Mouse (Mus musculus) hindbrain, embryonic 13.5 days (tissue): Measurements from ENCODE around the gene Trpm8. TPM values are rescaled to one million over a fixed set of nuclear protein-coding genes. Genes with fewer than 3 reads are reported as not detected.

Source experiments
- ATAC-seq: fragments of 200-750 bp; cut with Nextera tagmentation; 2 replicates; pipeline ENCODE4 v1.8.0; 2017; ENCODE audit warnings: moderate TSS enrichment; ENCODE audit not compliant: low FRiP score
- H3K27ac ChIP-seq: fragments of 300-500 bp; sonication (generic); 2 replicates; pipeline ENCODE4 v1.5.1; 2015; ENCODE audit warnings: inconsistent platforms, mild to moderate bottlenecking, moderate library complexity
- H3K27me3 ChIP-seq: fragments of 300-500 bp; sonication (generic); 2 replicates; pipeline ENCODE4 v1.6.1; 2015; ENCODE audit warnings: mild to moderate bottlenecking, inconsistent platforms
- H3K36me3 ChIP-seq: fragments of 300-500 bp; sonication (generic); 2 replicates; pipeline ENCODE4 v1.6.1; 2015; ENCODE audit warnings: mild to moderate bottlenecking, inconsistent platforms
- H3K4me1 ChIP-seq: fragments of 300-500 bp; sonication (generic); replicated peaks from 2 replicates; pipeline ENCODE4 v1.6.1; 2015; ENCODE audit warnings: inconsistent platforms
- H3K4me2 ChIP-seq: fragments of 300-500 bp; sonication (generic); 2 replicates; pipeline ENCODE4 v1.6.1; 2015; ENCODE audit warnings: inconsistent platforms, mild to moderate bottlenecking, moderate library complexity
- H3K4me3 ChIP-seq: fragments of 300-500 bp; sonication (generic); 2 replicates; pipeline ENCODE4 v1.5.1; 2015; ENCODE audit warnings: mild to moderate bottlenecking, inconsistent platforms
- H3K9ac ChIP-seq: fragments of 300-500 bp; sonication (generic); 2 replicates; pipeline ENCODE4 v1.6.1; 2015; ENCODE audit warnings: mild to moderate bottlenecking, inconsistent platforms
- H3K9me3 ChIP-seq: fragments of 300-500 bp; sonication (generic); 2 replicates; pipeline ENCODE4 v1.6.1; 2016; ENCODE audit warnings: inconsistent platforms
- WGBS: fragments of 180-500 bp; shearing (Covaris S2); methylation state at CpG from one replicate; pipeline ENCODE4 v1.1.7; 2015; 5-methylcytosine and 5-hydroxymethylcytosine counted together
- polyA plus RNA-seq: library from polyadenylated mRNA; unstranded; fragments of >200 nt; fragmentation: Nextera tagmentation; extraction: Ambion mirVana; gene quantifications from 2 replicates; pipeline ENCODE4 v1.2.1, GENCODE M21; 2015

Gene Trpm8
- polyA plus RNA-seq, 1 experiment from 2014 or later = 0.04 TPM

GRCm38 (mm10) chr1:88260604-88261377 is 16.7 kb upstream of the Trpm8 start:
- WGBS = 84% methylated on average over 10 of the region's 10 CpGs
- Histone ChIP-seq H3K4me2 (no peak overlapping the region), H3K4me1 (peaks cover 22% of the 10 kb centered on the region), H3K27me3 (no peaks in the 10 kb centered on the region), H3K9me3 (peaks cover 25% of the 10 kb centered on the region), H3K36me3 (peaks cover 66% of the 10 kb centered on the region), H3K9ac (no peak overlapping the region), H3K4me3 (no peak overlapping the region), H3K27ac (no peak overlapping the region)
- ATAC-seq = no peak

- Histone ChIP-seq H3K4me3 (no peak overlapping the region), H3K36me3 (peaks cover 75% of the 10 kb centered on the region)
- 88% methylated on average over 7 of the region's 7 CpGs for WGBS
Measured at GRCm38 (mm10) chr1:88261706-88262105, 15.8 kb upstream of the Trpm8 start.

GRCm38 (mm10) chr1:88262255-88262654 is 15.2 kb upstream of the Trpm8 start:
- H3K4me2 ChIP-seq = no peak overlapping the region
- H3K9ac ChIP-seq = no peak overlapping the region
- ATAC-seq = no peak
- 83% methylated on average over 4 of the region's 4 CpGs for WGBS
- peaks cover 12% of the 10 kb centered on the region for H3K9me3 ChIP-seq
- peaks cover 81% of the 10 kb centered on the region for H3K36me3 ChIP-seq
- no peak overlapping the region for H3K27ac ChIP-seq
- H3K4me3 ChIP-seq = no peak overlapping the region
- H3K27me3 ChIP-seq = no peaks in the 10 kb centered on the region
- peaks cover 22% of the 10 kb centered on the region for H3K4me1 ChIP-seq

More at GRCm38 (mm10) chr1:88261706-88262105, 15.8 kb upstream of the Trpm8 start:
- H3K27ac ChIP-seq = no peak overlapping the region
- no peak for ATAC-seq
- peaks cover 16% of the 10 kb centered on the region for H3K9me3 ChIP-seq
- H3K4me1 ChIP-seq = peaks cover 22% of the 10 kb centered on the region
- no peak overlapping the region for H3K4me2 ChIP-seq
- no peaks in the 10 kb centered on the region for H3K27me3 ChIP-seq
- no peak overlapping the region for H3K9ac ChIP-seq

DNA sequence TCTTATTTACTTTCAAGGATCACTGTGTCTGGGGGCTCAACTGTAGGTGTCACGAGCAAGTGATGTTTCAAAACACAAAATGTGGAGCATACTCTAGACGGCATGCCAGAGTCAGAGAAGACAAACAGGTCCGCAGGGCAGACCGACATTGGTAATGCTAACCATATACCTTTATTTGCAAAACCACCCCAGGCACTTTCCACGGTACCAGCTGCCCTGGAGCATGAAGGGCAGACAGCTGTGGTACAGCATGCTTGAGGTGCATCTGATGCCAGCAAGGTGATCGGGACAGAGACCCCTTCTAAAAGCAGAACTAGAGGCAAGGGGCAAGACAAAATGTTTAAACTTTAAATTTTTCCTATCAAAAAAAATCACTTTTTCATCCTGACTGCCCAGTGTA is 14.5 kb upstream of the Trpm8 start:
- peaks cover 22% of the 10 kb centered on the region for H3K4me1 ChIP-seq
- no peak overlapping the region for H3K27ac ChIP-seq
- ATAC-seq = no peak
- 79% methylated on average over 6 of the region's 6 CpGs for WGBS
- H3K9me3 ChIP-seq = peaks cover 5% of the 10 kb centered on the region
- H3K4me3 ChIP-seq = no peak overlapping the region
- peaks cover 88% of the 10 kb centered on the region for H3K36me3 ChIP-seq
- H3K9ac ChIP-seq = no peak overlapping the region
- no peak overlapping the region for H3K4me2 ChIP-seq
- no peaks in the 10 kb centered on the region for H3K27me3 ChIP-seq

GRCm38 (mm10) chr1:88263778-88264177 is 13.7 kb upstream of the Trpm8 start:
- Histone ChIP-seq H3K4me2 (no peak overlapping the region), H3K4me3 (no peak overlapping the region), H3K9me3 (no peaks in the 10 kb centered on the region), H3K4me1 (peaks cover 18% of the 10 kb centered on the region), H3K27me3 (no peaks in the 10 kb centered on the region), H3K36me3 (peaks cover 96% of the 10 kb centered on the region), H3K27ac (no peak overlapping the region), H3K9ac (no peak overlapping the region)
- whole genome bisulfite sequencing = 92% methylated on average over 5 of the region's 5 CpGs
- ATAC-seq = no peak

GRCm38 (mm10) chr1:88264237-88264868 is 13.1 kb upstream of the Trpm8 start:
- Histone ChIP-seq H3K4me1 (peaks cover 15% of the 10 kb centered on the region), H3K27ac (no peak overlapping the region), H3K4me3 (no peak overlapping the region), H3K27me3 (no peaks in the 10 kb centered on the region), H3K9me3 (no peaks in the 10 kb centered on the region), H3K9ac (no peak overlapping the region), H3K4me2 (no peak overlapping the region), H3K36me3 (peaks cover 100% of the 10 kb centered on the region)
- 92% methylated on average over 7 of the region's 7 CpGs for WGBS
- ATAC-seq = no peak

- peaks cover 10% of the 10 kb centered on the region for H3K4me1 ChIP-seq
- H3K9me3 ChIP-seq = no peaks in the 10 kb centered on the region
- H3K4me3 ChIP-seq = no peak overlapping the region
- no peak for ATAC-seq
- WGBS = 78% methylated on average over 4 of the region's 4 CpGs
- H3K27me3 ChIP-seq = no peaks in the 10 kb centered on the region
- H3K9ac ChIP-seq = no peak overlapping the region
- H3K27ac ChIP-seq = no peak overlapping the region
- peaks cover 100% of the 10 kb centered on the region for H3K36me3 ChIP-seq
- H3K4me2 ChIP-seq = no peak overlapping the region
Measured at GRCm38 (mm10) chr1:88264869-88265240, 12.6 kb upstream of the Trpm8 start.

GRCm38 (mm10) chr1:88266123-88266522 is 11.3 kb upstream of the Trpm8 start:
- Histone ChIP-seq H3K9ac (no peak overlapping the region), H3K4me3 (no peak overlapping the region), H3K27ac (no peak overlapping the region), H3K4me1 (peaks cover 5% of the 10 kb centered on the region), H3K27me3 (no peaks in the 10 kb centered on the region), H3K36me3 (peaks cover 90% of the 10 kb centered on the region), H3K9me3 (no peaks in the 10 kb centered on the region), H3K4me2 (no peak overlapping the region)
- WGBS = 91% methylated on average over 13 of the region's 13 CpGs
- no peak for ATAC-seq

DNA sequence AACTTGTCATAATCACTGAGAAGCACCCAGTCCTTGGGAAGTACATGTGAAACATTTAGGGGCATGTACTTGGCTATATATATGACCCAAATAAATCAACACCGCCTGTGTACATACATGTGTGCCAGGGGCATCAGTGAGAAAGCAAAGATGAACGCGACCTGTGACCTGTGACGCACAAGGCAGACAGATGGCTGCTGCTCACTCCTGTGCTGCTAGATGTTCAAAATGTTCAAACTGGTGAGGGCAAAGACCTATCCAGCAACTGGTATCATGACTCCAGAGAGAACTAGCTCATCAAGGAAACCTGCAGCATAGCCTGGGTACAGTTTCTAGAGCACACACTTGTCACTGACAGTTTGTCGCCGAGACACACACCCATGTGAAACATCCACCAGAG is 10.0 kb upstream of the Trpm8 start:
- H3K4me3 ChIP-seq = no peak overlapping the region
- H3K27me3 ChIP-seq = no peaks in the 10 kb centered on the region
- no peak for ATAC-seq
- peaks cover 2% of the 10 kb centered on the region; the same call in 1 of the 2 replicates for H3K4me1 ChIP-seq
- 95% methylated on average over 6 of the region's 6 CpGs for WGBS
- H3K36me3 ChIP-seq = peaks cover 86% of the 10 kb centered on the region
- no peak overlapping the region for H3K27ac ChIP-seq
- no peaks in the 10 kb centered on the region for H3K9me3 ChIP-seq
- no peak overlapping the region for H3K9ac ChIP-seq
- no peak overlapping the region for H3K4me2 ChIP-seq

GRCm38 (mm10) chr1:88268070-88268469 is 9.4 kb upstream of the Trpm8 start:
- no peaks in the 10 kb centered on the region for H3K27me3 ChIP-seq
- 89% methylated on average over 6 of the region's 6 CpGs for WGBS
- ATAC-seq = no peak
- no peak overlapping the region for H3K9ac ChIP-seq
- no peaks in the 10 kb centered on the region for H3K9me3 ChIP-seq
- no peak overlapping the region for H3K27ac ChIP-seq
- H3K4me1 ChIP-seq = no peaks in the 10 kb centered on the region
- H3K4me2 ChIP-seq = no peak overlapping the region
- no peak overlapping the region for H3K4me3 ChIP-seq
- peaks cover 85% of the 10 kb centered on the region for H3K36me3 ChIP-seq

- ATAC-seq = no peak
- H3K9ac ChIP-seq = no peak overlapping the region
- H3K27me3 ChIP-seq = no peaks in the 10 kb centered on the region
- no peak overlapping the region for H3K4me2 ChIP-seq
- 88% methylated on average over 12 of the region's 12 CpGs for WGBS
- no peak overlapping the region for H3K4me3 ChIP-seq
- H3K9me3 ChIP-seq = no peaks in the 10 kb centered on the region
- peaks cover 84% of the 10 kb centered on the region for H3K36me3 ChIP-seq
- H3K4me1 ChIP-seq = 0 out of 2 replicates have a peak, but pooled peaks cover under 1% of the 10 kb centered on the region
- H3K27ac ChIP-seq = no peak overlapping the region
Measured at GRCm38 (mm10) chr1:88269539-88270309, 7.7 kb upstream of the Trpm8 start.

DNA sequence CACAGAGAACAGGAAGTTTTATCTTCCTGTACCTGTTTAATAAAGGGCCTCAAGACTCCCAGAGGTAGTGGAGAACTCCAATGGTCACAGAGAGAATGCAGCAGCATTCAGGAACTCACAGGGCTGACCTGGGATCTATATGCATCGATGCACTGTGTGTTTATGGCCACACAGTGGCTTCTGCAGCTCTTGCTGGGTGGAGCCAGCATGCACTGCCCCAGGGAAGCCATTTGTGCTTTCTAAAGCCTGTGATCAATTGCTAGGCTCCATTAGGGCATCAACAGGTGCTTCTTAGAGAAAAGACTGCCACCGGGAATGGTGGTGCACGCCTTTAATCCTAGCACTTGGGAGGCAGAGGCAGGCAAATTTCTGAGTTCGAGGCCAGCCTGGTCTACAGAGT is 4.6 kb upstream of the Trpm8 start:
- Histone ChIP-seq H3K4me2 (no peak overlapping the region), H3K36me3 (peaks cover 58% of the 10 kb centered on the region), H3K27me3 (no peaks in the 10 kb centered on the region), H3K27ac (no peak overlapping the region), H3K9me3 (no peaks in the 10 kb centered on the region), H3K4me3 (no peak overlapping the region), H3K9ac (no peak overlapping the region), H3K4me1 (peaks cover 26% of the 10 kb centered on the region)
- WGBS = 65% methylated on average over 4 of the region's 4 CpGs
- no peak for ATAC-seq
